Mouse (Mus musculus): ENCODE results near the gene Pnma1. TPM values are rescaled to one million over a fixed set of nuclear protein-coding genes. Genes with fewer than 3 reads are reported as not detected.

Gene Pnma1
- polyA plus RNA-seq, 1 experiment from 2014 or later = 0.13 TPM

DNA sequence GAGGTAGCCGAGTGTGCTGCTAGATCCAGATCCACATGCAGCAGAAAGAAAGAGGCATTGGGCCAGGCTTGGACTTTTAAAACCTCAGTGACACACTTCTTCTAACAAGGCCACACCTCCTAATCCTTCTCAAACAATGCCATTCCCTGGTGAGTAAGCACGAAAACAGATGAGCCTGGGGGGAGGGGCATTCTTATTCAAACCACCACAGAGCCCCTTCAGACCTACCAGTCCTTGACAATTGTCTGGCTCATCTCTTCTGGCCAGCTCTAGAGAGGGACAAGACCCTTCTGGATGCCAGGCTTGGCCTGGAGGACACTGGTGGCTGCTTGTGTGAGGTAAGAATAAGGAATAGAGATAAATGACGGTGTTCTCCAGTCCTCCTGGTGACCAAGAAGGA lies 38.2 kb upstream of the Pnma1 start:
- H3K4me3 ChIP-seq (ENCODE audit: inconsistent target) = no peak overlapping the region
- 96% methylated on average over 3 of the region's 3 CpGs for WGBS (ENCODE audit: missing documents)
- H3K79me2 ChIP-seq (ENCODE audit: inconsistent target) = peaks cover 97% of the 10 kb centered on the region
- no peak overlapping the region for H3K27ac ChIP-seq
- no peaks in the 10 kb centered on the region; the same call in 1 of the 2 replicates for H3K36me3 ChIP-seq (ENCODE audit: inconsistent target)

DNA sequence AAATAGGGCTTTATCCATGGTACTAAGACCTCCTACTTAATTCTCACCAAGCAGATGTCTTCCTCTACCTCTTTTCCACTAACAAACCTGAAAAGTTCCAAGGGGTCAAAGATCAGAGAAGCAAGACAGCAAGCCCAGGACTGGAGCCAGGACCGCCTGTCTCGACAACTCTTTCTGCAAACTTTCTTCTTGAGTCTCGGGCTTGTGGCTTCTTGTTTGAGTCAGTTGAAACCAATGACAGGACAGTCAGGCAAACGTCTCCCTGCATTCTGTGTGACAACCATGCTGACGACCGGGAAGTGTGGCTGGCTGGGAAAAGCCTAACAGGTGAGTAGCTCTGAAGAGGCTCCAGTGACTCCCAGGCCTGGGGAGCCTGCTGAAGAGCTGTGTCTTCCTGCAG lies 37.3 kb upstream of the Pnma1 start:
- no peak overlapping the region for H3K4me3 ChIP-seq (ENCODE audit: inconsistent target)
- peaks cover 97% of the 10 kb centered on the region for H3K79me2 ChIP-seq (ENCODE audit: inconsistent target)
- no peaks in the 10 kb centered on the region; the same call in 1 of the 2 replicates for H3K36me3 ChIP-seq (ENCODE audit: inconsistent target)
- WGBS (ENCODE audit: missing documents) = 92% methylated on average over 6 of the region's 6 CpGs
- H3K27ac ChIP-seq = no peak overlapping the region

DNA sequence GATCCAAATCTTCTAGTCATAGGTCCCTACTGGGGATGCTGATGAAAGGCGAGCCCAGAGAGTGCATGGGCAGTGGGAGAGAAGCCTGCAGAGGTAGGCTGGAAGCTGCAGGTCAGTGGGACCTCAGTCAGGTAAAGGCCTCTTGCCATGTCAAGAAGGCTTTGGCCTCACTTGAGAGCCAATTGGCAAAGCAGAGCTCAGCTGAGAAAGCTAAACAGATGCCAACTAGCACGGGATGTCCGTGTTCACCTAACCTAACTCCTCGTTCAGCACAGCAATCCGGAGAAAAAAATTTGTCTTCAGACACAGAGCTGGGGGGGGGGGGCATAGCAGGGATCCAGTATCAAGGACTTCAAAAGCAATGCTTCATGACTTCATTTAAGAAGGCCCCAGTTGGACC lies 36.7 kb upstream of the Pnma1 start:
- Histone ChIP-seq H3K27ac (no peak overlapping the region), H3K79me2 (ENCODE audit: inconsistent target) (peaks cover 97% of the 10 kb centered on the region), H3K4me3 (ENCODE audit: inconsistent target) (no peak overlapping the region), H3K36me3 (ENCODE audit: inconsistent target) (no peaks in the 10 kb centered on the region; the same call in 1 of the 2 replicates)
- WGBS (ENCODE audit: missing documents) = 95% methylated on average over 5 of the region's 5 CpGs

GRCm38 (mm10) chr12:84181999-84182398 lies 33.7 kb upstream of the Pnma1 start:
- Histone ChIP-seq H3K36me3 (ENCODE audit: inconsistent target) (no peaks in the 10 kb centered on the region; the same call in 1 of the 2 replicates), H3K79me2 (ENCODE audit: inconsistent target) (peaks cover 100% of the 10 kb centered on the region), H3K4me3 (ENCODE audit: inconsistent target) (no peak overlapping the region), H3K27ac (no peak overlapping the region)
- 89% methylated on average over 6 of the region's 6 CpGs for WGBS (ENCODE audit: missing documents)

GRCm38 (mm10) chr12:84180701-84181435 lies 32.6 kb upstream of the Pnma1 start:
- peak overlapping the region; percentile 13; the same call in 1 of the 2 replicates for H3K27ac ChIP-seq
- WGBS (ENCODE audit: missing documents) = 22% methylated on average over 8 of the region's 8 CpGs

DNA sequence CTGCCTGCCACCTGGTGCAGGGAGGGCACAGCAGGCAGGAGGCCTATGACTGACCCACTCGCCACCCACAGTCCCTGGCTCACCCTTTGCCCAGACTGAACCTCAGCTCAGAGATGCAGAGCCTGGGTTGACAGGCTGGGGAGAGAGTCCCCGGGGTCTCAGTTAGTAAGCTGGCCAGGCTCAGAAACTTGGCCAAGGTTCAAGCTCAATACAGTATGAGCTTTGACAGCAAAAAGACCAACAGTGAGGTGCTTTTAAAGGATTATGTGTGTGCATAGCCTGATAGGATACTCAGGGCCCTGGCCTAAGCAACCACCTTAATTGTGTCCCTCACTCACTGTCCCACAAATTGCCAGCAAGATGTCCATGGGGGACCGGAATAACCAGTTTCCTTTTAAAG lies 31.8 kb upstream of the Pnma1 start:
- WGBS (ENCODE audit: missing documents) = 80% methylated on average over 3 of the region's 3 CpGs
- H3K79me2 ChIP-seq (ENCODE audit: inconsistent target) = peaks cover 88% of the 10 kb centered on the region
- no peak overlapping the region for H3K4me3 ChIP-seq (ENCODE audit: inconsistent target)
- H3K36me3 ChIP-seq (ENCODE audit: inconsistent target) = no peaks in the 10 kb centered on the region
- H3K27ac ChIP-seq = no peak overlapping the region

More at GRCm38 (mm10) chr12:84180701-84181435, 32.6 kb upstream of the Pnma1 start:
- Histone ChIP-seq H3K4me3 (ENCODE audit: inconsistent target) (no peak overlapping the region), H3K36me3 (ENCODE audit: inconsistent target) (no peaks in the 10 kb centered on the region), H3K79me2 (ENCODE audit: inconsistent target) (peaks cover 93% of the 10 kb centered on the region)

GRCm38 (mm10) chr12:84178652-84179445 lies 30.6 kb upstream of the Pnma1 start:
- H3K79me2 ChIP-seq (ENCODE audit: inconsistent target) = peaks cover 82% of the 10 kb centered on the region
- peak overlapping the region; percentile 93; the same call in 1 of the 2 replicates for H3K27ac ChIP-seq
- H3K4me3 ChIP-seq (ENCODE audit: inconsistent target) = no peak overlapping the region
- WGBS (ENCODE audit: missing documents) = 84% methylated on average over 10 of the region's 10 CpGs
- no peaks in the 10 kb centered on the region for H3K36me3 ChIP-seq (ENCODE audit: inconsistent target)

- Histone ChIP-seq H3K36me3 (ENCODE audit: inconsistent target) (peaks cover 5% of the 10 kb centered on the region; the same call in 1 of the 2 replicates), H3K4me3 (ENCODE audit: inconsistent target) (no peak overlapping the region), H3K79me2 (ENCODE audit: inconsistent target) (peaks cover 82% of the 10 kb centered on the region), H3K27ac (peak overlapping the region; percentile 93)
- WGBS (ENCODE audit: missing documents) = 65% methylated on average over 1 of the region's 1 CpGs
Measured at GRCm38 (mm10) chr12:84178052-84178451, 29.8 kb upstream of the Pnma1 start.

DNA sequence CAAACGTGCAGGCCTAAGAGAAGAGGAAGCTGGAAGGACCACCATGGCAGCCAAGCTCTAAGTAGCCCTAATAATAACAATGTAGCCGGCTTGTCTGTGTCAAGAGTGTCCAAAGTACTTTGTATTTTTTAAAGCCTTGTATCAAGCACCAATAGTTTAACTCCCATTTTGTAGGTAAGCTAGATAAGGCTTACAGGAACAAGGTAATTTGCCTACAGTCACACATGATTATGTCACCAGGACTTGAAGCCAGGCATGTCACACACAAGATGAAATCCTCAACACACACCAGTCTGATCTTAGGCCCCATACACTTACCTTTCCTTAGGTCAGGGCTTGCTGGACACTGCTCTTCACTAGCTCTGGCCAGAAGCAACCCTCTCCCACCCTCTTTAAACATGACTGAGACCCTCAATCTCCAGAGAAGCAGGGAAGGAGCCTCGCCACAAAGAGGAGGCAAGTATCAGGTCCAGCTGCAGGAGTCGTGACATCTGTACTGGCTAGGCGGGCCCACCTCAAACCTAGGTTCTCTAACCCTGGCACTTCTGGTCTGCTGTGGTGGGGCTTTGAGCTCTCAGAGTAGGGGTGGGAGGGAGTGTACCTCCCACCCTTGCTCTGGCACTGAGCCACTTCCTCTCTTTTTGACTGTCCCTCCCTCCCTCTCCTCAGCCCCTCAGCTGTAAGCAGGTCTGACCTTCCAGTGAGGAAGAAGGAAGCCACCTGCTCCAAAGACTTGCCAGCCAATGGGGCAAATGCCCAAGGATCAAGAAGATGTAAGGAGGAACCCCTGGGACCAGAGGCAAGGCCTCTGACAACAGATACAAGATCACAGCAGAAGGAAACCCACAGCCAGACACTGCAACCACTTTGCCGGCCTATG lies 28.8 kb upstream of the Pnma1 start:
- no peak overlapping the region for H3K4me3 ChIP-seq (ENCODE audit: inconsistent target)
- WGBS (ENCODE audit: missing documents) = 36% methylated on average over 6 of the region's 6 CpGs

GRCm38 (mm10) chr12:84176126-84176769 lies 28.0 kb upstream of the Pnma1 start:
- H3K36me3 ChIP-seq (ENCODE audit: inconsistent target) = peaks cover 14% of the 10 kb centered on the region
- 2% methylated on average over 8 of the region's 13 CpGs for WGBS (ENCODE audit: missing documents)
- H3K27ac ChIP-seq = peak overlapping the region; percentile 93
- H3K79me2 ChIP-seq (ENCODE audit: inconsistent target) = peaks cover 82% of the 10 kb centered on the region
- peak overlapping the region; percentile 13; the same call in 1 of the 2 replicates for H3K4me3 ChIP-seq (ENCODE audit: inconsistent target)

More for the DNA sequence above, 28.8 kb upstream of the Pnma1 start:
- Histone ChIP-seq H3K79me2 (ENCODE audit: inconsistent target) (peaks cover 82% of the 10 kb centered on the region), H3K36me3 (ENCODE audit: inconsistent target) (peaks cover 11% of the 10 kb centered on the region), H3K27ac (peak overlapping the region; percentile 93)

- peaks cover 82% of the 10 kb centered on the region for H3K79me2 ChIP-seq (ENCODE audit: inconsistent target)
- peak overlapping the region; percentile 18 for H3K4me3 ChIP-seq (ENCODE audit: inconsistent target)
- WGBS (ENCODE audit: missing documents) = 2% methylated on average over 20 of the region's 20 CpGs
- H3K36me3 ChIP-seq (ENCODE audit: inconsistent target) = peaks cover 19% of the 10 kb centered on the region
- H3K27ac ChIP-seq = peak overlapping the region; percentile 93
Measured at GRCm38 (mm10) chr12:84175659-84176061, 27.4 kb upstream of the Pnma1 start.

- peak overlapping the region; percentile 18; the same call in 1 of the 2 replicates for H3K4me3 ChIP-seq (ENCODE audit: inconsistent target)
- H3K79me2 ChIP-seq (ENCODE audit: inconsistent target) = peaks cover 82% of the 10 kb centered on the region
- peaks cover 25% of the 10 kb centered on the region for H3K36me3 ChIP-seq (ENCODE audit: inconsistent target)
- H3K27ac ChIP-seq = peak overlapping the region; percentile 93
- WGBS (ENCODE audit: missing documents) = 19% methylated on average over 6 of the region's 6 CpGs
Measured at GRCm38 (mm10) chr12:84174871-84175270, 26.6 kb upstream of the Pnma1 start.

DNA sequence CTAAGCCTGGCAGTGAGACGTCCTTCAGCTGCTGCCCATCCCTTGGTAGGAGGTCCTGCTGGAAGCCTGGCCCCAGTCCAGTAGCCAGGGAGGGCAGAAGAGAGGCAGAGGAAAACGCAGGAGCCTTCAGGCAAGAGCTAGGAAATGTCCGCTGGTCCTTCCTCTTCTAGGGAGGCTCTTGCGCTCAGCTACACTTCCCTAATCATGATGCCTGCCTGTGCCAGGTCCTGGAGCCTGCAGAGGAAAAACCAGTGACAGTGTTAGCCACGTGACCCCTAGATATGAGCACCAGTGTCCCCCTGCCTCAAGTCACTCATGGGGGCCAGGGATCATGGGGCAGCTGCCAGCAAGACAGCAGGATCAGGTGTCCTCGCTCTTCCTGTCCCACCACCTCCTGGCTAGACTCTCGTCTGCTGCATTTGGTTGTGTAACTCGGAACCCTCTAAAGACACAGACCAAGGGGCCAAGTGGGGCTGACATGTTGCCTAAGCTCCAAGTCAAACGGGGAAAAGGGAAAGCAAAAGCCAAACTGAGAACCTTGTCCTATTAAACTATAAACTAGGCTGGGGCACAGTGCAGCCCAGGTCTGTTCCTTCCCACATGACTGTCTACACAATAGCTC lies 26.0 kb upstream of the Pnma1 start:
- Histone ChIP-seq H3K27ac (peak overlapping the region; percentile 93), H3K36me3 (ENCODE audit: inconsistent target) (peaks cover 25% of the 10 kb centered on the region), H3K79me2 (ENCODE audit: inconsistent target) (peaks cover 82% of the 10 kb centered on the region), H3K4me3 (ENCODE audit: inconsistent target) (no peak overlapping the region)
- 7% methylated on average over 9 of the region's 9 CpGs for WGBS (ENCODE audit: missing documents)
